In the genomic region with DNA sequence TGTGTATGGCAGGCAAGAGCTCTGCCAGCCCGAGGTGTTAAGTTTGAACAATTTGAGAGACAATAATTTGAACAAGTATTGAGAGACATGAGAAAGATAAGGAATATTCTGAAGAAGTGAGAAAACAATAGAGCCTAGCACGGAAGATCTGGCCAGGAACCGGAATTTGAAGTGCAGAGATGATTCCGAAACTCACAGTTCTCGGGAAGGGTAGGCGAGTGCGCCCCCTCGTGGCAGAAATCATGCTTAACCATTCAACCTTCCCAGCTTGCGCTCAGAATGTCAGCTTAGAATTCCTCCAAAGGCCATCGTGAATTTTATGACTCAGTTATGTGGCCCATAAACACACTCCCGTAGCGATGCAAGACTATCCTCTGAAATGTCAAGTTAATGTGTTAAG, we compare ENCODE assay signal across 8 mouse cellular contexts. TPM values are rescaled to one million over a fixed set of nuclear protein-coding genes. Genes with fewer than 3 reads are reported as not detected.
DNase-seq lines count a peak whose midpoint lies in the region; ATAC-seq and TF ChIP-seq lines count a peak whose summit lies in the region.

No protein-coding gene starts in this region.

- DNase-seq in Patski (ENCODE audit: low read depth, low spot score): no peak
- peak; percentile 93 to 97 for DNase-seq in cerebellum, postnatal 14 days
- peak; percentile 90 to 92 for DNase-seq in frontal cortex, postnatal 36 days (ENCODE audit: low spot score in 2 of 2)
- peak; percentile 83 for DNase-seq in hindbrain, postnatal 0 days (ENCODE audit: low spot score)
- DNase-seq in left cerebral cortex, adult 11 months (ENCODE audit: low spot score): peak; percentile 64
- peak; percentile 84 to 90 for DNase-seq in lung, postnatal 4 days
- peak; percentile 68 for DNase-seq in retina, postnatal 7 days (ENCODE audit: low read depth, low spot score)
- peak; percentile 95 for DNase-seq in thymus, postnatal 4 days

- no peaks in the 10 kb centered on the region for H3K9me3 ChIP-seq in hindbrain, postnatal 0 days (ENCODE audit: low read length)

- WGBS in hindbrain, postnatal 0 days: 1% methylated on average over 12 of the region's 12 CpGs

- in situ Hi-C loops in Patski (cut with MboI; ENCODE audit: low pct_unique_long_range_greater_than_20kb): no loop called here

- no peak overlapping the region for H3K27ac ChIP-seq in hindbrain, postnatal 0 days

- peaks cover 4% of the 10 kb centered on the region for H3K4me1 ChIP-seq in hindbrain, postnatal 0 days (ENCODE audit: insufficient read depth, low read length)

- CTCF ChIA-PET in Patski (lab: Charles Lee): interaction anchor here (0.6 to 9.1 kb wide), 18 partner anchors 8 to 387 kb away, joined by 3 to 97 read pairs (median 3); a partner anchor contains a TSS

- peak overlapping the region; percentile 41 for H3K4me2 ChIP-seq in hindbrain, postnatal 0 days (ENCODE audit: low read depth, low read length)

- H3K36me3 ChIP-seq in hindbrain, postnatal 0 days (ENCODE audit: insufficient read depth, low read length): no peaks in the 10 kb centered on the region

- no peak overlapping the region for H3K9ac ChIP-seq in hindbrain, postnatal 0 days (replicated peaks; ENCODE audit: low read length)

- H3K4me3 ChIP-seq in hindbrain, postnatal 0 days (ENCODE audit: low read length): no peak overlapping the region

- ATAC-seq in Patski: peak; percentile 24
- ATAC-seq in hindbrain, postnatal 0 days: no peak

- peak; percentile 96 for TF ChIP-seq CTCF in Patski (IDR thresholded peaks at IDR 0.05)
- peak; percentile 87 for TF ChIP-seq CTCF in hindbrain, postnatal 0 days (IDR thresholded peaks at IDR 0.05; ENCODE audit: low read depth)

- H3K27me3 ChIP-seq in Patski: peaks cover 3% of the 10 kb centered on the region
- peaks cover 4% of the 10 kb centered on the region; the same call in 1 of the 2 replicates for H3K27me3 ChIP-seq in hindbrain, postnatal 0 days (ENCODE audit: insufficient read depth, low read length)

- POLR2A ChIA-PET in Patski (lab: Charles Lee): interaction anchor here (0.8 to 1.7 kb wide), 3 partner anchors 14 to 21 kb away, joined by 4 to 10 read pairs (median 7); no protein-coding TSS in a partner anchor

RNA-seq across cellular contexts. Expression of a gene that starts 2.4 kb away (rescaled TPM):
- 59.5 TPM for polyA plus RNA-seq in Patski (2021)
- 90.9 and 95.0 TPM in 2 replicates for total RNA-seq in hindbrain, postnatal 0 days (2014; rRNA removed)
- 45.1 and 48.9 TPM in 2 replicates for polyA plus RNA-seq in hindbrain, postnatal 0 days (2015; fragmentation: Nextera tagmentation; extraction: Ambion mirVana)

RNA-seq across cellular contexts. Expression of a gene that starts 18.9 kb away (rescaled TPM):
- polyA plus RNA-seq in Patski (2021): 34.3 TPM
- total RNA-seq in hindbrain, postnatal 0 days (2014; rRNA removed): 14.0 and 16.5 TPM in 2 replicates
- 2.8 and 3.2 TPM in 2 replicates for polyA plus RNA-seq in hindbrain, postnatal 0 days (2015; fragmentation: Nextera tagmentation; extraction: Ambion mirVana)

RNA-seq across cellular contexts. Expression of a gene that starts 35.9 kb away (rescaled TPM):
- 0.04 TPM for polyA plus RNA-seq in Patski (2021)
- 1.2 and 1.8 TPM in 2 replicates for total RNA-seq in hindbrain, postnatal 0 days (2014; rRNA removed)
- polyA plus RNA-seq in hindbrain, postnatal 0 days (2015; fragmentation: Nextera tagmentation; extraction: Ambion mirVana): 1.6 and 2.0 TPM in 2 replicates

RNA-seq across cellular contexts. Expression of a gene that starts 37.3 kb away (rescaled TPM):
- polyA plus RNA-seq in Patski (2021): 34.6 TPM
- total RNA-seq in hindbrain, postnatal 0 days (2014; rRNA removed): 13.5 and 23.7 TPM in 2 replicates
- polyA plus RNA-seq in hindbrain, postnatal 0 days (2015; fragmentation: Nextera tagmentation; extraction: Ambion mirVana): 16.4 and 18.0 TPM in 2 replicates
